Mouse (Mus musculus) hematopoietic stem cell, adult 5-6 weeks (primary cell): Measurements from ENCODE around the gene Gjb2. TPM values are rescaled to one million over a fixed set of nuclear protein-coding genes. Genes with fewer than 3 reads are reported as not detected.

ENCODE experiments used
- ATAC-seq, 2 experiments: fragments of 125-278 bp in 1 of 2; replicated peaks in 1 of 2; 2 replicates each; pipeline ENCODE4 v1.8.0; 2016 to 2017; ENCODE audit warnings: inconsistent platforms in 2 of 2, mild to moderate bottlenecking in 2 of 2, moderate number of reproducible peaks in 2 of 2, low read depth in 1 of 2, moderate TSS enrichment in 1 of 2; ENCODE audit not compliant: low FRiP score in 2 of 2, poor library complexity in 2 of 2, severe bottlenecking in 2 of 2, insufficient read depth in 1 of 2, low TSS enrichment in 1 of 2
- total RNA-seq: library from RNA; stranded (forward); fragments of 172-1452, 232-1000 nt; gene quantifications from 2 replicates; pipeline ENCODE4 v1.2.3, GENCODE M21; 2017

Gjb2 gene
- total RNA-seq: not detected in 2 replicates

DNA sequence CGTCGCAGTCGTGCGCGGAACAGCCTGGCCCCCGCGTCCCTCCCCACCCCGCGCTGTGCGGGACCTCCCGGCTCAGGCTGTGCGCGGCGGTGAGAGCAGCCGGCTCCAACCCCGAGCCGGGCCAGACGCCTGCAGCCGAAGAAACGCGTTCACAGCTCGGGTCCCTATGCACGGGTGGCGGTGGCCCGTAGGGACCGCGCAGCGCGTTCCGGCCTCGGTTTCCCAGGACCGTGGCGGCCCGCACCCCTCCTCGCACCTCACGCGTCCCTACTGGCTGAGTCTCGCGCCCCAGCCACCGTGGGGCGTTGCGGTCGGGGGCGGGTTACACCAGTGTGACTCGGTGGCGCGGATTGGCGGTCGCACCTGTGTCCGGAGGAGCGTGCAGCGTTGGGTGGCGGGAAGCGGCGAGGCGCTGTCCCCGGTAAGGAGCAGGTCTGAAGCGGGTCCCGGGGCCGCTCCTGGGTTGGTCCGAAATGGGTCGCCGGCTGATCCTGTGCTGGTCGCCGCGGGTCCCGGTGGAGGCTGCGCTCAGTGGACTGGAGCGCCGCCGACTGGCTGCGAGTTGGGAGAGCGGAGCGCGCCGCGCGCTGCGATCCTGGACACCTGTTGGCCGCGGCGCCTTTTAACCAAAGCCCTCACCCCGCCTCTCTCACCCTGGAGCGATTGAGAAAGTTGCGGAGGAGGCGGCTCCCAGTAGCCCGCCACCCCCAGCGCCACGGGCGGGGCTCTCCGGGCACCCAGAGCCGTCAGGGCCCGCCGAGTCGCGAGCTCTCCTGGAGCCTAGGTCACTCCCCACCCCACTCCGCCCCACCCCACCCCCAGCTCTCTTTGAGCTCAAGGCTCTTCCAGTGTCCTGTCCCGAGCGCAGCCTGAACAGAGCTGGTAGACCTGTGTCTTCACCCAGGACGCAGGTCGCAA is at the start of gene Gjb2:
TSS of gene Gjb2 (minus strand) at position 597 of the 918 bp plus-strand sequence.
- ATAC-seq: peak in 1 of 2 experiments; percentile 15; a peak in 1 of 4 replicates

DNA sequence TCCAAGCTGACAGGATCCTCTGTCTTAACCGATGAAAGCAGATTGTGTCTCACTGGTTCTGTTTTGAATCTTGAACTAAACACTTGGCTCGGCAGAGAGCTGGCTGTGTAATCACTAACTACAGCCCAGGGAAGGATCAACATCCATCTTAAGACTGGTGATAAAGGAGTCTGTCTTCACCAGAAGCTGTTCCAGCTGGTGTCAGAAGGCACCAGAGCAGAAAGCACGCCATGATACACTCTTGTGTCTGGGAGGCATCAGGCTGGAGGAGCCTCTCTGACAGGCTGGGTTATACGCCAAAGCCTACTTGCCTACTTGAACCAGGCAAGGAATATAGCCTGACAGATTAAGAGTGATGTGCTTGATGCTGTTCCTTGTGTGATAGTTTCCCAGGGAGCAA is 41.2 kb upstream of the Gjb2 start:
- ATAC-seq: no peak

GRCm38 (mm10) chr14:57135265-57135664 is 30.8 kb upstream of the Gjb2 start:
- no peak for ATAC-seq

GRCm38 (mm10) chr14:57133161-57133661 is 28.7 kb upstream of the Gjb2 start, which contains the start of gene Gjb6:
Gene Gjb6, minus strand, starts transcription at chr14:57133611.
- no peak for ATAC-seq

DNA sequence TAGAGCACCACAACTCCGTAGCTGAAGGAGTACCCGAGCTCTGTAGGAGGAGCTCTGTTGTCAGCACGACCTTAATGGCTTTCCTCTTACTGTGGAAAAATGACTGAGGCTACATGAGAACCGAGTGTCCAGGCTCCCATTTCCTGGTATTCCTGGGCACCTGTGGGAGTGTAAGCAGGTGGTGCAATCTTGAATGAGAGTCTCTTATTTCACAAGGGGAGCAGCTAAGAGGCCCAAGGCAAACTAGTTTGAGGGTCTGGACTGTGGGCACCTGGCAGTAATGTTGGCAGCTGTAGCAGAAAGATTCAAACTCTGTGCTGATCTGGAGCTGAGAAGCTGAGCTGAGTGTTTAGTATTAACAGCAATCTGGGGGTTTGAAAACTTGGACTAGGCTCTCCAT is 22.9 kb upstream of the Gjb2 start:
- ATAC-seq: no peak

DNA sequence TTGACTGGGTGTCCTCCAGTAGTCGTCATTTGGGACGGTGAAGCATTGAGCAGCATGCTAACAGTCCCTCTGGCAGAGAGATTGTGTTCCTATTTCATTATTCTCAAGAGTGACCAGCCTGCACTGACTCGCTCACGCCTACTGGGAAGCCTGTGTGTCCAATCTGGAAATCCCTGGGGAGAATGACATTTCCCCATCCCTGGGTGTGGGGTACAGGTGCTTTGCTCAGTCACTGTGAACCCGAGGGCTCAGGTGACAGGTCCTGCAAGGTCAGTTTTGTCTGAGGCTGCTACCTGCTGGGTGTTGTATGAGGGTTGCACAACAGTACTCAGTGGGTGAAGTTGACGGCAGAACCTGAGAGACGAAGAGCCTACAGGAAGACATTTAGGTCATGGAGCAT is 17.8 kb upstream of the Gjb2 start:
- ATAC-seq: no peak

DNA sequence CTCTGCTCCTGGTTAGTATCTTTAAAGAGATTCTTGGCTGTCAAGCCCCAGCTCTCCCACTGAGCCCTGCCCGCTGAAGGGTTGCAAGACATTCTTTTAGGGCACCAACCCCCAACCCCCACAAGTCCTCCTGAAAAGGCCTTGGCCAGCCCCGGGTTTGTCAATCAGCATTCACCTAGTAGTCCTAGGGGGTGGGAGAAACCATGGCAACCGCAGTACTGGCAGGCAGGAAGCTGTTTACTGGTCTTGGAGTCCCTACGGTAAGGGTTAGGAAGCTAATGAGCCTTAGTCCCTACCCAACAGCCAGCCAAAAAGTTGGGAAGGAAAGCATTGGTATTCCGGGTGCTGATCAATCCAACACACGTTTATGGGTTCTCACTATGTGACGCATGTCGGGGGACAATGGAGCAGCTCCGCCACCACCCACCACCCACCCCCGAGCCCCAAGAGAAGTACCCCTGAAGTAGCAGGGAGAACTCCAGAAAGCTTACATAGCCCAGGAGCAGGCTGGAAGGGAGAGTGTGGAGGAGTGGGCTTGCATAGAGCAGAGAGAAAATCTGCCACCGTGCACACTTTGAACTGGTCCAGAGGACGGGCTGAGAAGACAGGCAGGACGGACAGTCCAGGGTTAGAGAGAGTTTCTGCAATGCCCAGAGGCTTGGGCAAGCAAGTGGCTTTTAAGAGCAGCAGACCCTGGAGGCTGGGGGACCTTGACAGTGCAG is 11.5 kb upstream of the Gjb2 start, which contains the start of gene Gm4491:
TSS of gene Gm4491 (minus strand) at position 61 of the 722 bp plus-strand sequence.
- ATAC-seq: no peak

- ATAC-seq: peak in 1 of 2 experiments; percentile 44; a peak in 1 of 4 replicates
Measured at GRCm38 (mm10) chr14:57109194-57109593, 4.7 kb upstream of the Gjb2 start.

DNA sequence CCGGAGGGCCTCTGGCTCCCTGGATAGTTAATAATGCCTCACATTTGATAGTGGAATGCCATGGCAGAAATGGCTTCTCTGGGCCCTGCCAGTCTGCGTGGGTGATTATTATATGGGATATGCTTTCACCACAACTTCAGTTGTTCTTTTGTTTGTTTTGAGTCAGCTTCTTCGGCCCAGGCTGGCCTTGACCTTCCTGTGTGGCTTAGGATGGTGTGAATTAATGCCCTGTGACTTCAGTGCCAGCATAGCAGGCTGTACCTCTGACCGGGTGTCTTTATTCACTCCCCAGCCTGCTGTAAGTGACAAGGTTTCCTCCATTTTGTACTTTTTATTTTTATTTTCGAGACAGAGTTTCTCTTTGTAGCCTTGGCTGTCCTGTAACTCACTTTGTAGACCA is 3.4 kb upstream of the Gjb2 start:
- no peak for ATAC-seq

GRCm38 (mm10) chr14:57107091-57107490 is 2.6 kb upstream of the Gjb2 start:
- ATAC-seq: no peak

- ATAC-seq: no peak
Measured at GRCm38 (mm10) chr14:57105721-57106120, 1.2 kb upstream of the Gjb2 start.

DNA sequence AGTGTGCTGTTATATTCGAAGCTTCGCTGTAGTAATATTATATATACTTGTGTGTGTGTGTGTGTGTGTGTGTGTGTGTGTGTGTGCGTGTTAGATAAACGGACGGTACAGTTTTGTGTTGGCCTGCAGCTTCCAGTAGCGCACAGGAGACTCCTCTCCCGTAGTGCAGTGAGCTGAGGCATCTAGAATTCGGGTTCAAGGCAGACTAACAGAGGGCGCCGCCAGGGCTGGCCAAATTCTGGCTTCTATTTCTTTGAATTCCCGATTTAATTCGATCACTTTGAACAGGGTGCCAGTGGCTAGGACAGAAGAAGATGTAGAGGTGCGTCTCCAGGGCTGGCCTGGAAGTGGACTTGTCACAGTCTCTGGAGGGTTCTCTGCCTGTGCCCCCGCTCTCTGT is 609 bp upstream of the Gjb2 start:
- no peak for ATAC-seq

DNA sequence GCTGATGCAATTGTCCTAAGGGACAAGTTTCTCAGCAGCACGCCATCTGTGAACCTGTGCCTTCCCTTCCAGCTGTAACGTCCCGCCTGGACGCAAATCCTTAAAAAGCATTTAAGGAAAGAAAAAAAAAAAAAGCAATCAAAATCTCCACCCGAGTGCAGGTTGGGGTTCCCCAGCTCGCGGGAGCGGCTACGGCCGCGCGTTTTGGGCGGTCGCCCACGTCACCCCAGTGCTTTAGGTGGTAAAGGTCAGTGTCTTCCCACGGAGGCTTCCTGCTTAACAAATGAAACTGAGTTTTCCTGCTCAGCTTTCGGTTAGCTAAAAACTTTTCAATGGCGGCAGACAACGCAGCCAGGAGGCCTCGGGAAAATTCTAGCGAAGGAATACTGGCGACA is 794 bp downstream of the Gjb2 start:
- no peak for ATAC-seq

DNA sequence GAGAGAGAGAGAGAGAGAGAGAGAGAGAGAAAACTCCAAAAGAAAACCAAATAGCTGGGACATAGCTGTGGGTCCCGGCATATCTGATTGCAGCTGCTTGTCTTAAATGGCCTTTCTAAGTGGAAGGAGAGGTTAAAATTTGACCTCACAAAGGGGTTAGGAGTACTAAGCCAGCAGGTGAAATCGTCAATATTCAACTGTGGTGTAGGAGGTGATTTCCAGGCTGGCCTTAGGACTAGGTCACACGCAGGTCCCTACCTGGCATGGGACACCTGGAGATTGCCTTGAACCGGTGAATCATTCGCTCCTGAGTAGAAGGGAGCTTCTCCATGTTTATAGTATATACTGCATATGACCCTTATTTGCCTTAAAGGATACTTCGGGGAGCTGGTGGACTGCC is 1.4 kb downstream of the Gjb2 start:
- no peak for ATAC-seq

DNA sequence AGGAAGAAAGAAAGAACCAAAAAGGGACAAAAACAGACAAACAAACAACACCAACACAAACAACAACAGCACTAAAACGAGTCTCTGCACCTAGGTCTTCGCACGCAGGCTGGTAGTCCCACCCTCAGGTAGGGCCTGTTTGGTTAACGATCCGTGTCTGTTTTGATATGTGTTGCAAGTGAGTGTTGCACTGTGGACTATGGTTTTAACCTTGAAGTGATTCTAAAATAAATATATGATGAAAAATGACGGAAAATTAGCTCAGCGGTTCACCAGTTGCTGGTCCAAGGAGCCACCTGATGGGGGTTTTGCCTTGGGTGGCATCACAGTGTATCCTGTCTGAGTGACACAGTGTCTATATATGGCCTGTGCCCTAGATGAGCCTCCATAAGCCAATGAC is 2.9 kb downstream of the Gjb2 start:
- ATAC-seq: no peak

DNA sequence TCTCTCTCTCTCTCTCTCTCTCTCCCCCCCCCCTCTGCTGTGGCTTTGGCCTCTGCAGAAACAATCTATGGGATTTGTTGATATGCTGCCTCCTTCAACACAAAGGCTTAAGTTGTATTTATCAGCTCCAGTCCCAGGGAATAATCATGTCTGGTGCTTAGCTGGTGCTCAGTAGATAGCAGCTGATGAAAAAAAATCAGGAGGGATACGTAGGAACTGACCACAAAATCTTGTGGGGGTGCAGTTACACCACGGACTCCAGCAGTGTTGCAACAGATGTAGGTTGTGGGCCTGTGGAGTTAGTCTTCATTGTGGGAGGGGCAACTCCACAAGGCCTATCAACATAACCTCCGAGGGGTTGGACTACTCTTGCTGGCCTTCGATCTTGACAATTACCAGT is 8.6 kb downstream of the Gjb2 start:
- no peak for ATAC-seq

GRCm38 (mm10) chr14:57093029-57093428 is 11.5 kb downstream of the Gjb2 start:
- ATAC-seq: peak; percentile 49 to 83; a peak in 3 of 4 replicates

- no peak for ATAC-seq
Measured at GRCm38 (mm10) chr14:57090001-57090400, 14.5 kb downstream of the Gjb2 start.
